Mouse (Mus musculus) bone marrow, adult 2 months (tissue): ENCODE data around the gene Foxa1.

Source experiments
- CTCF ChIP-seq: fragments of 200-500 bp; IDR thresholded peaks from 2 replicates; pipeline ENCODE4 v1.5.1; 2011; ENCODE audit warnings: low read length, control low read depth; ENCODE audit not compliant: control insufficient read depth, insufficient read depth
- POLR2A ChIP-seq: fragments of 200-500 bp; IDR thresholded peaks from 2 replicates; pipeline ENCODE4 v1.6.1; 2011; ENCODE audit warnings: low read depth, mild to moderate bottlenecking, control low read depth, low read length, borderline replicate concordance; ENCODE audit not compliant: control insufficient read depth

- TF ChIP-seq CTCF (no peak), POLR2A (no peak)
These were observed 1.8 kb upstream of the Foxa1 start for GRCm38 (mm10) chr12:57548352-57548980.
